Mouse (Mus musculus) T-helper 1 cell (primary cell): Measurements from ENCODE around the gene Il20.

ENCODE experiments used
- in situ Hi-C: fragments of 300-600 bp; cut with MboI, MseI; formaldehyde crosslinking; loops from one replicate; pipeline ENCODE4 v1.15.1; 2025; ENCODE audit warnings: high pct_unique_total_duplicates

The Il20 gene

DNA sequence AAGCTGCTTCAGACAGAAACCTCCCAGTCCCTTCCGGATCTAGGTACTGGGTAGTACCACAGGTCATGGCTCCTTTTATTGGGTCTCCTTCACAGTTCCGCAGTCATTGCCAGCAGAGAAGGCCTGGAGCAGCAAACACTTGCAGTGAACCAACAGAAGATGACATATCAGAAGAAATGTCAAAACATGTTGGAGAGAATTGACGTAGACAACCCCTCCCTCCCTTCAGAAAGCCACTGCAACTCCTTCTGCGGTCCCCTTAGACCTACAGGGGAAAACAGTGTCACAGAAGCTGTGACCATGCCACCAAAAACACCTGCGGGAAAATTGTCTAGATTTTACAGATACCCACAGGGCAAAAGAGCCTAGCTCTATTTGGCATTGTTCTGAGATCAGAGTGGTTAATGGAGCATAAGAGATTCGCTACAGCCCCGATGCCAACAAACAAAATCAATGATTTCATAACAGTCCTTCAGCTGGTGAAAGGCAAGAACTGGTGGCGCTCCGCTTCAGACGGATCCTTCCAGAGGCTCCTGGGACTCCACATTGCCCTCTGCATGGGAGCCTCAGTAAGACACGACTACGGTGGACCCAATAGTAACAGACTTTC lies at the start of gene Il20:
TSS of gene Il20 (minus strand) at position 51 of the 610 bp plus-strand sequence.
- in situ Hi-C loops = no loop called here

- in situ Hi-C loops = no loop called here
These were observed 35.7 kb upstream of the Il20 start for GRCm38 (mm10) chr1:130946920-130947319.

DNA sequence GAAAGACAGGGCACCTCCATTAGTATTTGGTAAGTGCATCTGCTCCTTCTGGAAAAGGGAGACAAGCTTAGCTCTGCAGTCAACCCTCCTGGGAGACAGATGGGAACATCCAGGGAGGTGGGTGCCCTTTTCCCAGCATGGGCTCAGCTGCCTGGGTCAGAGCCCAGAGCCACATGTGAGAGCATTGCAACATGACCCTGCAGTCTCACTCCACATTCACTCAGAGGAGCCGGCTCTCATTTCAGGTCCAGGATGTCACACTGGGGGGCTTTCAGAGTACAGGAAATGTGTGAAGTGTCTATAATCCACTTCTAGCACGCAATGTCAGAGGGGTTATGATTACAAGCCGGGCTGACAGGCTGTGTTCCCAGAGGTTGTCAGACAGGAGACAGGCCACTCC lies 30.6 kb upstream of the Il20 start:
- in situ Hi-C loops = no loop called here

GRCm38 (mm10) chr1:130940065-130940687 lies 28.9 kb upstream of the Il20 start, which contains the start of gene Il19:
Il19 (minus strand) TSS chr1:130940115.
- in situ Hi-C loops = no loop called here

- in situ Hi-C loops = no loop called here
These were observed 26.9 kb upstream of the Il20 start for GRCm38 (mm10) chr1:130938192-130938591.

GRCm38 (mm10) chr1:130937170-130937569 lies 25.9 kb upstream of the Il20 start:
- in situ Hi-C loops = no loop called here

GRCm38 (mm10) chr1:130936351-130936750 lies 25.1 kb upstream of the Il20 start:
- in situ Hi-C loops = no loop called here

DNA sequence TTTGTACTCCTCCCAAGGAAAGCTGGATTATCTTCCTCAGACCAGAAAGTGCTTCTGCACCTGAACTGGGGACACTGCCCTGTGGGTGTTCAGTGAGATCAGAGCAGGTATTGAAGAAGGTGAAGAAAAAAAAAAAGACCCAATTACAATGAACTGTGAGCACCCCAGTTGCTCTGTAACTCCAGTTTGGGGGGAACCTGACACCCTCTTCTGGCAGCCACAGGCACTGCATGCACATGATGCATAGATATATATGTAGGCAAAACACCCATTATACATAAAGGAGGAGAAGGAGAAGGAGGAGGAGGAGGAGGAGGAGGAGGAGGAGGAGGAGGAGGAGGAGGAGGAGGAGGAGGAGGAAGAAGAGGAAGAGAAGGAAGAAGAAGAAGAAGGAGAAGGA lies 15.2 kb upstream of the Il20 start:
- in situ Hi-C loops = no loop called here

DNA sequence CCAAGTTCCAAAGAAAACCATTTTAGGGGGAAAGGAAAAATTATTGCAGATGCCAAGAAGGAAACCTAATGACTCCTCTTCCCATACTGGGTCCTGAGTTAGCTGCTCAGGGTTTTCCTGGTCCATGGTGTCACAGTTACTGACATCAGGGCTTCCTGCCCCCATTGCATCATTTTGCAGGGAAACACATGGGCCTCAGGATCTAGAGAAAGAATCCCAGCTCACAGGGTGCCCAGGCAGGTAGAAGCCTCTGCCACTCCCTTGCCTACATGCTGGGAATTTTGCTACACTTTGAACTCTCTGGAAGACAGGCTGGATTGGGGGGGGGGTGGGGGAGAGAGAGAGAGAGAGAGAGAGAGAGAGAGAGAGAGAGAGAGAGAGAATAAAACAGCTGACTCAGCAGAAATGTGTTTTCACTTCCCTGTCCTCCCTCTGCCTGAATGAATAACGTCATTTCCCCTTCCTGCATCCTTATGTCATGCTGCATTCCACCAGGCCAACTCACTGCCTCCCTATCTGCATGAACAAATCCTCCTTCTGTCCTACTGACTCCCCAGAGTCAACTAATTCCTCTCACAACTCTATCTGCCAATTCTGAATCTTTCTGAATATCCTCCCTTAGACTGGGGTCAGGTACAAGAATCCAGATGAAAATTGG lies 7.2 kb upstream of the Il20 start:
- in situ Hi-C loops = no loop called here

DNA sequence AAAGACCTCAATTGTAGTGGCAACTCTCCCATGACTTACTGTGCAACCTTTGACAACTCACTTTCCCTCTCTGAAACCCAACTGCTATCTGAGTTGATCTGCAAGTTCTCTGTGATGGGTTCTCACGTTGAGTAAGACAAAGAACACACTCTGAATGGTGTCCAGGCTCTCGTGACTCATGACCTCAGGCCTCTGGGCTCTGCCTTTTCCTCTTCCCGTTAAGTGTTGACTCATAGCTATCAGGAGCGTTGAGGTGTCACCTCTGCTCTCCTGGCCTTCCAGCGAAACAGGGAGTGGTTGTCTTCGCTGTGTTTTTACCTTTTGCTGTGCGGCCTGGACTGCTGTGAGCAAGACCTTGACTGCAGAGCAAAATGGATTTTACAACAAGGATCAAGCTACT lies 8.7 kb downstream of the Il20 start:
- in situ Hi-C loops = no loop called here

GRCm38 (mm10) chr1:130894468-130894867 lies 16.8 kb downstream of the Il20 start:
- in situ Hi-C loops = loop anchor here (5.0 kb wide), 1 partner anchor 52 kb away; no protein-coding TSS in a partner anchor

DNA sequence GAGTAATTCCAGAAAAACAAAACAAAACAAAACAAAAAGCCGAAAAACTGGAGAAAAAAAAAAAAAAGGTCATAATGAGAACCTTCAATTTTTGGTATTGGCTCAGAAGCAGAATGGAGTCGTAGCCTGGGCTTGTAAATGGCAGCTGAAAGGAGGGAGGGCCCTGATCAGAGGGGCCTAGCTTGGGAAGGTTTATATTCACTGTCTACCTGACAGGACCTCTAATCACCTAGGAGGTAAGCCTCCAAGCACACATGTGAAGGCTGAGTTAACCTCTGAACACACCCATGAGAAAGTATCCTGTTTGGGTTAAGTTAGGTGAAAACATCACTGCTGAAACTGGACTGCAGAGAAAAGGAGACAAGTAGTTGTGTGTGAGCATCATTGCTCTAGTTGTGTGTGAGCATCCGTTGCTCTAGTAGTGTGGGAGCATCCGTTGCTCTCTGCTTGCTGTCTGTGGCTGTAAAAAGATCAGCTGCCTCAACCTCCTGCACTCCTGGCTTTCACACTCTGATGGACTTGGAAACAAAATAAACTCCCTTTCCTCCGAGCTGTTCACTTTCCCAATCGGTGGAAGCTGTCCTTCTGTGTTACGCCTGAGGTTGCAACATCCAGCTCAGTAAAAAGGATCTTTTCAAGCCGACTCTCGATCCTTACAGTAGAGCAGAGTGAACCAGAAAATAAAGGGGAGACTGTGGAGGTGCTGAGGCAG lies 17.8 kb downstream of the Il20 start:
- in situ Hi-C loops = loop anchor here (5.0 kb wide), 1 partner anchor 51 kb away; no protein-coding TSS in a partner anchor

- in situ Hi-C loops = loop anchor here (5.0 kb wide), 1 partner anchor 50 kb away; no protein-coding TSS in a partner anchor
These were observed 18.8 kb downstream of the Il20 start for GRCm38 (mm10) chr1:130892446-130892845.

- in situ Hi-C loops = loop anchor here (5.0 kb wide), 2 partner anchors 90 to 170 kb away; no protein-coding TSS in a partner anchor
These were observed 23.9 kb downstream of the Il20 start, which contains the start of gene Il24 for GRCm38 (mm10) chr1:130887354-130887753. Il24 (minus strand) TSS chr1:130887454.

DNA sequence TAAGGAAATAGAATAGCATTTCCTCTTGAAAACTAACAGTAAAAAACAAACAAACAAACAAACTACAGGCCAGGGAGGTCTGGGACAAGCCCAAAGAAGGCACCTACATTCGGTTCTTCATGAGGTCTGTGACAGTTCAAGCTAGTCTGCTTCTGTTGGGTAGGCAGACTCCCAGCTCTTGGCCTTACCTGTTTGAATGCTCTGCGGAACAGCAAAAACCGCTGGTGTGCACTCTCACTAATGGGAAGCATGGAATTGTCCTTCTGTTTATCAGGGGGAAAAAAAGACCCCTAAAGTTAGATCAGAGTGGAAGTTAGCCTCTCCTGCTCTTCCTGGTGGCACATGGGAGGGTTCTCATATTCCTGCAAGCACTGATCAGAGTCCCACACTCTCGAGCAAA lies 28.1 kb downstream of the Il20 start:
- in situ Hi-C loops = no loop called here

GRCm38 (mm10) chr1:130879927-130880326 lies 31.3 kb downstream of the Il20 start:
- in situ Hi-C loops = no loop called here

DNA sequence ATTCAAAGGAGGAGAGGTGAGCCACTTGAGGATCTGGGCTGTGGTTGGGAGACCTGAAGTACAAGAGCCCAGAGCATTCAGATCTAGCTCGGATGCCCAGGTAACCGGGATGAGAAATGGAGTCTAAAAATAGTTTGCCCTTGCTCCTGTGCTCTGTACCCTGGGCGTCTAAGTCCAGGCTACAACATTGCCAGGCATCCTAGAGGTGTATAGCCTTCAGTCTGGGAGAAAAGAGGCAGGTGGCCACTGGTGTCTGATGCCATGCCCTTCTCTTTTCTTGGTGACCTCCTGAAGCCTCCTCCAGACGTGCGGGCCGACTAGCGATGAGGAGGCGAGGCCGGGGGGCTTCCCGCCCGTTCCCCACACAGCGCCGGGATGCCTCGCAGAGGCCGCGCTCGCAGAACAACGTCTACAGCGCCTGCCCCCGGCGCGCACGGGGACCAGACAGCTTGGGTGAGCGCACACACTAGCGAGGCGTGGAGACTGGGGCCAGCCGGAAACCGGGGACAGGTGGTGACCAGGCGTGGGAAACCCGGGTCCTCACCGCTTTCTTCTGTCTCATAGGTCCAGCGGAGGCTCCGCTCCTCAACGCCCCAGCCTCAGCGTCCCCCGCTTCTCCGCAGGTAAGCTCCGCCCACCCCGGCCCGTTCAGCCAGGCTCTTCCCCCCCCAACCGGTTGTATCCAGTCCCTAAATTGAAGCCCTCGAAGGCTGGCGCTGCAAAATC lies 33.2 kb downstream of the Il20 start:
- in situ Hi-C loops = no loop called here

DNA sequence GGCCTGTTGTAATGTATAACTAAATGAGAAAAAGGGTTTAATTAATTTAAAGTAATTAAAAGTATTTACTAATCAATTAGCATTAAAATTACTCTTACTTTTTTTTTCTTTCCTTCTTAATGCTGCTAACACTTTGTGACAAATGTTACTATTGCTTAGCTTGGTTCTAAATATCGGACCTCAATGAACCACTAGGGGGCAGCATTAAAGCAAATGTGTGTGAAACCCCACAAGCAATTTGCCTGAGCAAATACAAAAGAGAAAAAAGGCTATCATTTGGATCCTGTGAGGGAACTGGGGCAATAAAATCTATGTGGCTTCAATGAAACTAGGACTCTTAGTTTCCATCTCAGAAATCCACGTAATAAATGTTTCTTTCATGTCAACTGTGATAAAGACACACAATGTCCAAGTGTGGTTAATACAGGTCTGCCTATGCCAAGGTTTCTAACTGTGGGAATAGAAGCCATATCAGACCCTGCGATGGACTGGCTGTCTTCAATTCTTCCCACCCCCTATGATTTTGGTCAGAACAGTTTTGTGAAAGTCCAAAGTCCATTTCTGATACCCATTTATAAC lies 34.2 kb downstream of the Il20 start:
- in situ Hi-C loops = no loop called here

- in situ Hi-C loops = no loop called here
These were observed 35.3 kb downstream of the Il20 start for GRCm38 (mm10) chr1:130875910-130876309.

DNA sequence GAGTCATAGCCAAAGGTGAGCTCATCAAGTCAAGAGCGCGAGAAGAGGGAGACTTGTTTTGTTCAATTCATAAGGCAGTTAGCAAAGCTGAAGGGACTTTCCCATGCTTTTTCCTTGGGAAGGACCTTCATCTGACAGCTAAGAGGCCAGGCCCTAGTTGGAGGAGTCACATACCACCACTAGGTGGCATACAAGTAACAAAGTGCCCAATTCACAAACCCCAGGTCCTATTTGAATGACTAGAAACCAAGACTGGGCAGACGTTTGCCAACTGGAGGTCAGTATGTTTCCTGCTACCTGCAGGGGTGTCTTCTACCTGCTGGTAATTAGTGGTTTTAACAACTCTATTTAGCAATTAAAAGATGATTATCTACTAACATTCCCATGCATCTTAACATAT lies 36.1 kb downstream of the Il20 start:
- in situ Hi-C loops = no loop called here

GRCm38 (mm10) chr1:130872912-130873311 lies 38.3 kb downstream of the Il20 start:
- in situ Hi-C loops = no loop called here
